Mouse (Mus musculus) c-Kit-negative CD71-positive TER-119-positive erythroid progenitor cells, embryonic 14.5 days (primary cell): ENCODE results near the gene Tnfaip2.

ENCODE experiments used
- DNase-seq: peaks from one replicate; pipeline ENCODE4 v3.0.0-alpha.2; 2013; ENCODE audit warnings: low read depth, low spot score

Gene Tnfaip2

GRCm38 (mm10) chr12:111442309-111443010 is at the start of gene Tnfaip2:
Gene Tnfaip2 (plus strand): TSS chr12:111442469.
- DNase-seq = peak; percentile 80

DNA sequence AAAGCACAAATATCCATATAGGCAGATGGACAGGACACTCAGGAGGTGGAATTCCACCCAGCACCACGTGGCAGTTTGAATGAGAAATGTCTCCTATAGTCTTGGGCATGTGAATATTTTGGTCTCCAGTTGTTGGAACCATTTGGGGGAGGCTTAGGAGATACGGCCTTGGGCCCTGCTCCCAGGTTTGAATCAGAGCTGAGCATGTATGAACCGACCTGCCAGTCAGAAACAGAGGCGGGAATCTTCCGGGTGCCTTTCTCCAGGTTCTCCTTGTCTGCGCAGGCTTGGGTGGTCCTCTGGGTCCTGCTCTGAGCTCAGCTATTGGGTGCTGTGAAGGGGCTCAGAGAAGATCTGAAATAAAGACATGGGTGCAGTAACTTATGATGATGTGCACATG is 48.3 kb upstream of the Tnfaip2 start:
- DNase-seq = no peak

DNA sequence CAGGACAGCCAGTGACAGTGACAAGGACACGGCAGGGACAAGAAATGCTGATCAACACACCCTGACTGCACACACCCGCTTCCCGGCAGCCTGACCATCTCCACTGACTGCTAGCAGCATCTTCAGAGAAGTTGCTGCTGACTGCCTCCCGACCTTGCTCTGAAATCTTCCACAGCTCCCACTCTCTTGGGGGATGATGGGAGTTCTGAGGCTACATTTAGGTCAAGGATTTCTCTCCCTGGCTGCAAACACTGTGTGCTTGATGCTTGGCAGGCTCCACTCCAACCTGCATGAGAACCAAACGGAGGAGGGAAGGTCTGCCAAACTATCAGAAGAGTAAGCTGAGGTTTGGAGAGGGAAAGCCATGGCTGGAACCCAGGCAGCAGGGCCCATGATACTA is 45.3 kb upstream of the Tnfaip2 start:
- no peak for DNase-seq

- peak; percentile 54 for DNase-seq
Measured at GRCm38 (mm10) chr12:111401454-111402184, 40.6 kb upstream of the Tnfaip2 start.

DNA sequence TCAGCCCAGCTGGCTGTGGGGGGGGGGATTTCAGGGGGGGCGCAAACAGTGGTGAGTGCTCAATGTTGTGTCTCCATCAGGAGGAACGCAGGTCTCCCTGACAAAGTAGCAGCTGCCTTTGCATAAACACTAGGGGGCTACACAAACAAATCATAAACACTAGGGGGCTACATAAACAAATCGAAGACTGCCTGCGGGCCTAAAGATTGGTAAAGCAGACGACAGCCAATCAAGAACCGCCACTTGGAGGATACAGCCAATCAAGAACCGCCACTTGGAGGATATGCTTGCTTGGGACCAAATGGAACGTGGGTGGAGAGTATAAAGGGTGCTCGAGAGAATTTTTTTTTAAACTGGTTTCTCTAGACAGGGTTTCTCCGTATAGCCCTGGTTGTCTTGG is 37.4 kb upstream of the Tnfaip2 start:
- no peak for DNase-seq

DNA sequence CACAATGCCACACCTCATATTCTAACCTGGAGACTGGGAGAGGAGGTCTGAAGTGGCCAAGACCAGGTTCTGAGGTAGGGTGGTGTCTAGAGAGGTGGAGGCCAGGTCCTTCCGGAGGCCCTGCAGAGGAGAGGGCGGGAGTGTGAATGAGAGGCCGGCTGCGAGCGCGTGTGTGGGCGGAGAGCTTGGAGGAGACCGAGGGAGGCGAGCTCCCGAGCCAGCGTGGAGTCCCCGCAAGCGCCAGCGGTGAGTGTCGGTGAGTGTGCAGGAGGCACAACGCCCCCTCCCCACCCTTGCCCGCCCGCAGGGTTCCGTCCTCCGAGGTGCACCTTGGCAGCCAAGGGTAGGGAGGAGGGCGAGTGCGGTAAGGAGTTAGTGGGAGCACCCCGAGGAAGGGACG is 35.6 kb upstream of the Tnfaip2 start, which contains the start of gene Lbhd2:
TSS of gene Lbhd2 (plus strand) at position 188 of the 400 bp plus-strand sequence.
- DNase-seq = no peak

DNA sequence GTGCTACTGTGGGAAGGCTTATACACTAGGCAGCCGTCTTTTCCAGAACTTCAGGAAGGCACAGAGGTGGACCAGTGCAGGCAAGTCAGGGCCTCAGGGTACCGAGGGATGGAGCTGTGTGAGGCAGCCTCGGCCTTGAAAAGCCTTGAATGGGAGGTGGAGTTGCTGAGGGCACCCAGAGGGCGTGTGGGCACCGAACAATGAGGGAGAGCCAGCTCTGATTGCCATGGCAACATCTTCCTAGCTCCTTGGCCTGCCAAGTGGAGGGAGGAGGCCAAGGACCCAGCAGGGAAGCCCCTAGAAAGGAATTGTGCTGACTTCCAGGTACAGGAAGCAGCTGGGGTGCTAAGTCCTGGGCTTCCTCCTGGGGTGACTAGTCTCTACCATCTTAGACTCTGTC is 32.7 kb upstream of the Tnfaip2 start:
- DNase-seq = no peak

DNA sequence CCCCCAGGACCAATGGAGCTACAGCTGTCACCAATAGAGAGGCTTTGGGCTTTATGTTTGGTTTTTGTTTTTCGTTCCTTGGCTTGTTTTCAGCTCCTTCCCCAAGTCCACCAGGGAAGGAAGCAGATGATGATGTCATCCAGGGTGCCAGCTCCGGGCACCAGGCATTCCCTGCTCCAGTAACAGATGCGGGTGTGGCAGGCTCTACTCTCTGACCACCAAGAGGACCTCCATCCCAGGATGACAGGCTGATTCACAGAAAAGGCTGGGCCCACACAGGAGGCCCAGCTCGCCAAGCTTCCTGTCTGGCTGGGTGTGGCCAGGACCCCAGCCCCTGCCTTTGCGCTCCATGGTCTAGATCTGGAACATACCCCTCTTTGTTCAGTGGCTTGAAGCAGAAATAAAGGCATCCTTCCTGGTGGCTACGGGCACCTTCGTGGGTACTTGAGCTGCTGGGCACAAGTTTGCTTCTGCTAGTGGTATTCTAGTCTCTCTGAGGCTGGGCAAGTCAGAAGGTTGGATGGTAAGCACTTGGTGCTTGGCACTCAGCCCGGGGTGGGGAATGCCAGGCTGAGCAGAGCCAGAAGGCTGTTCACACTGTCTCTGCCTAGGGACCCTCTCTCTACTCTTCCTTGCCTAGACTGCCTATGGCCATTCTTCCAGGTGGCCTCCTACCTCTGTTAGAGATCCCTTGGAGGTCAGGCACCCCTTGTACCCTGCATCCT is 30.5 kb upstream of the Tnfaip2 start:
- DNase-seq = no peak

DNA sequence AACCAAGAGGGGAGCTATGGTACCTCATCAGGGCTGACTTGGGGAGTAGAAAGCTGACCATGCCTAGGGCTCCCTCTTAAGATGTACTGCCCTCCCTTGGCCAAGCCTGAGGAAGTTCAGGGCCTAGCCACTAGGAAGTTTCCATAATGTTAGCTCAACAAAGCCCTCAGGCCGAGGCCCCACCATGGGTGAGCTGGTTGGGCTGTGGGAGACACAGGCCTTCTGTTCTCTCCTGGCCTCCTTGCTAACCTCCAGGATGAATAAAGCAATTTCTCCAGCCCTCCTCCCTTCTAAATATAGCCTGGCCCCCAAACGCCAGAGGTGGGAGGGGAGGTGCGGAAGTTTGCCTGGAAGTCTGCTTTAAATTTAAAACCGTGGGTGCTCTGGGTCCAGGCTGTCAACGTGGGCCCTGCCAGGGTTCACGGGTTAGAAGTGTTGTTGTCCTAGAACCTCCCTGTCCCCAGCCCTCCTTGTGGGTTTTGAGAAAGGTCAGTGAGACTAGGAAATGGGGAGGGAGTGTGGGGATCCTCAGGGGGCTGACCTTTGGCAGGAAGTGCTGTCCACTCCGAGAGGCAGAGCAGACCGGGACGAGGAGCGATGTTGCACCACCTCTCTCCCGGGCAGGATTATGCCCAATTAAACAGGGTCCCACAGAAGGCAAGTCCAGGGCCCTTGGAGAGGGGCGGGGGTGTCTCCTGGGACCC is 29.5 kb upstream of the Tnfaip2 start:
- DNase-seq = no peak

GRCm38 (mm10) chr12:111413300-111413699 is 29.0 kb upstream of the Tnfaip2 start:
- peak; percentile 50 for DNase-seq

- DNase-seq = no peak
Measured at GRCm38 (mm10) chr12:111416921-111417779, 25.1 kb upstream of the Tnfaip2 start, which contains the start of gene Exoc3l4. Gene Exoc3l4 (plus strand): TSS chr12:111417017.

DNA sequence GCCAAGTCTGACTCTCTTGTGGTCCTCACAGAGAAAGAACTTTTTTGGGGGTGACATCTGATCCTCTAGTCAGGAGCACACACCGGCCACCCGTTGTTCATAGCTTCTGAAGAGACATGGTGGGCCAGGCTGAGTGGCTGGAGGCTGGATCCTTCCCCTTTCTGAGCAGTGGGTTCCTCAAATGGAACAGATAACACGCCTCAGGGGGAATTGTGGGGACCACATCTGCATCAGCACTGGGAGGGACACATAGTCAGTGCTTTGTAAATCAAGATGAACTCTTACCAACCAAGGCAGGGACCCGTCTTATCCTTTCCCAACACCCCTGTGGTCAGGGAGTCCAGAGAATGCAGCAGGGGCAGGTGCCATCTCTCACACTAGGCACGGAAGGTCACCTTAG is 22.4 kb upstream of the Tnfaip2 start:
- DNase-seq = no peak

DNA sequence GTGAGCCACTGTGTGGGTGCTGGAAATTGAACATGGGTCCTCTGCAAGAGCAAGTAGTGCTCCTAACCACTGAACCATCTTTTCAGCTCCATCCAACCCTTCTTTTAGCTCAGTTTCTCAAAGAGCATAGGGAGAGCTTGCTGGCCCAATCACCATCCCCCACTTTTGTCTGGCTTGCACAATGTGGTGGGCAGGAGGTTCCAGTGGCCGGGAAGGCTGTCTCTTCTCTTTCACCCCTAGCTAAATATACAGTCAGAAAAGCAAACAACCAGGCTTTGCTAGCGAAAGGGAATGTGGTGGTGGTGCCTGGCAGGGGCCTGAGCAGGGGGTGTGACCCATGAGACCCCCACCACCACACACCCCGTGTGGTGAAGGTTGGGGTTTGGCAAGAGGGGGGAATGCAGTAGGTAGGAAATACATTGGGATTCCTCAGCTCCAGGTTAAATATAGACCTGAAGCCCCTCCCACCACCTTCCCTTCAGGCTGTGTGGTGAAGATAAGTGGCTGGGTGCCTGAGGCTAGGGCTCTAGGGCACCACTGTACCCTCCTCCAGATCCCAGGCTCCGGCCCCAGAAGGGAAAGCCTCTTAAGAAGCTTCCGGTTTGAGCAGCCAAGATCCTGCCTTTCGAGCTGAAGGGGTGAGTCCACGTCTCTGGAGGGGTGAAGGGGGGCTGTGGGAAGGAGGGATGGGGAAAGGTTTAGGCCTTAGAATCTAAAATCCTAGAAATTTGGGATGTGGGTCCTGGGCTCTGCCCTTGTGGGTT is 21.1 kb upstream of the Tnfaip2 start:
- DNase-seq = no peak

- no peak for DNase-seq
Measured at GRCm38 (mm10) chr12:111422852-111423251, 19.4 kb upstream of the Tnfaip2 start.

DNA sequence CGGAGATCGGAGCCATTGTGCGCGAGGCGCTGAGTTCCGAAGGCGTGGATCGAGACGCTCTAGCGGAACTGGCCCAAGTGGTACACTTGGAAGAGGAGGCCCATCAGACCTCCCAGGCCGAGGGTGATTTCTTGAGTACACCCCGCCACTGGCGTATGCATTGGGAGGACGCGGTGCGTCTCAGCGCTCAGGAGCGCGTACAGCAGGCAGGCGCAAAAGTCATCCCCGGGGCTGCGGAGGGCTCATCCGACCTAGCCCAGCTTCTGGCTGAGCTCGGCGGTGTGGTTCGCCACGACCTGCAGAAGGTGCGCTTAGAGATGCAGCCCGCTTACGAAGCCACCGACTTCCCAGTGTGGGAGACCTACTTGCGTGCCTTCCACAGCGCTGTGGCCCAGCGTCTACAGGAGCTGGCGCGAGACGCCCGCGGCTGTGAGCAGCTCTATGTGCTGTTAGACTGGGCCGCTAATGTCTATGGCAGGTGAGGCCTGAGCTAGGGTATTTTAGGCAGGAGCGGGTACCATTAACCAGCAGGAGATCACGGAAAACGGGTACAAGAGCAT is 18.6 kb upstream of the Tnfaip2 start:
- DNase-seq = no peak

- no peak for DNase-seq
Measured at GRCm38 (mm10) chr12:111424547-111424946, 17.7 kb upstream of the Tnfaip2 start.

DNA sequence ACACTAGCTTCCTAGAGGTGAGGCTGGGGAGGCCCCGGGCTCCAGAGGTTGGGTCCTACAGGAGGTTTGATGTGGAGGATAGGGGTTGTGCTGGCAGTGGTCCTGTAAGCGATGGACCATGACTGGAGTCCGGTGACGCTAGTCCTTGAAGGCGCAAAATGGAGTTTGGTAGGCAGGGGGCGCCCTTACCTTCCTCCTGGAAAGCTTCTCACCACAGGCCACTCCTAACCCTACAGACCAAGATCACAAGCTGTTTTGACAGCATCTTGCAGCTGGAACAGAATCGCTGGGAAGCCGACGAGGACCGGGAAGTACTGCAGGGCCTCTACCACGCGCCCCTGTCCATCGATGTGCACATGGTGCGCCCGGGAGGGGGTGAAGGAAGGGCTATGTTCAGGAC is 17.0 kb upstream of the Tnfaip2 start:
- DNase-seq = peak; percentile 54

DNA sequence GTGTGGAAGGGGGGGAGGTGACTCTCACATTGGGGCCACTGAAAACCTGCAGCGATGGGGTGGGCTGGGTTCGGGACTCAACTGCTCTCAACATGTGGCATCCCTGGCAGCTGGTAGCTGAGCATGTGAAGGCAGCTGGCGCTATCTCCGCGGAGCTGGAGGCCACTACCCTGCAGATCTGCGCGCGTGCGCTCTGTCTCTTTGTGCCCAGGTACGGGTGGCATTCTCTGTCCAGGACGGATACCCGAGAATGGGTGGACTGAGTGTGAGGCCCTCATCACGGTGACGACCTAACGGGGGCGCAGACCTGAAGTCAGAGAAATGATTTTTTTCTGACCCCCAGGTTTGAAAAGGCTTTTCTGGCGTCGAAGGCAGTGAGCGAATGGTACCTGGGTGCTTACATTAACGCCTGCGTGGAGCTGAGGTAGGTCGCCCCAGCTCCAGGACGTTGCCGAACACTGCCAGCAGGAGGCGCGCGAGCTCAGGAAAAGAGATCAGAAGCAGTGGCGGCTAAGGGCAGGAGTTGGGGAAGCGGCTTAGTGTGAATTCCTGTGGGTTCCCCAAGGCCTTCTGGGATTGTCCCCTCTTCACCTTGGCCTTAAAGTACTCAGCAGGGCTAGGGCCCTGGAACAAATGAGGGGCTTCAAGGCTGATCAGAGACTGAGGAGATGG is 16.3 kb upstream of the Tnfaip2 start:
- peak; percentile 74 for DNase-seq

DNA sequence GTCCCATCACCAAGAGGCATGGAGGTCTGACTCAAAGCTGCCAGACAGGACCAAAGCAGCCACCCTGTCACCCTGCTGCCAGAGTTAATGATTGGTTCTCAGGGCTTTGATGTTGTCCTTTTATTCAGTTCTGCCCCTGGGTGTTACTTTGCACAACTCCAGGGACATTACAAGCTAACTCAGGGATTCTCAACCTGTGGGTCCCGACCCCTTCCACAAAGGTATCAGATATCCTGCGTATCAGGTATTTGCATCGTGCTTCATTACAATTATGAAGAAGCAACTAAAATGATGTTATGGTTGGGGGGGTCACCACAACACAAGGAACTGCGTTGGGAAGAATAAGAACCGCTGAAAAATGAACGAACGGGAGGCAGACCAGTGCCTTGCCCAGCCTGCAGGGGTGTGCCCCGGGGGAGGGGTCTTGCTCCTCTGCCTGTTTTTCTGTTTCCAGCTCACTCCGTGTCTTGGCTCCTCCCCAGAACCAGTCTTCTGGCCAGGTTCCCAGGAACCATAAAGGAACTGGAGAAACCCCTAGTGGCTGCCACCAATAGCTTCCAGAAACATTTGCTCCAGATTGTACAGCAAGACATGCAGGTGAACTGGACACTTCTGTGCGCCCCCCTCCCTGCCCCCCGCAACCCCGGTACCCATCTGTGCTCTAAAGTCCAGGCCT is 14.7 kb upstream of the Tnfaip2 start:
- no peak for DNase-seq
